Mouse (Mus musculus): ENCODE measurements around the gene Ubl4b.

DNA sequence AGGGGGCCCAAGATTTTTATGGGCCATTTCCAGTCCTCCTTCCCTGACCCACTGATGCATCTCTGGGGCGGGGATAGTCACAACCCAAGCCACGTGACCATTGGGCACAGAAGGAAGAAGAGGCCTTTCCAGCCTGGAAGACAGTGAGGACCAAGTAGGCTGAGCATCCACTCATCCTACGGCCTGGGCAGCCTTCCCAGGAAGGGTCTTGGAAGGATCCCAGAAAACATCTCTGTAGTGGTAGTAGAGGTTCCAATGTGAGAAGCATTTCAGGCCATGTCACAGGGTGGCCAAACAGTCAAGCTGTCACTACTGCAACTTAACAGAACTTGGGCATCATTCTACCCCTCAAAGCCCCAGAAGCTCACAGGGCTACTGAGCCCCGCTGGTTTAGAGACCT lies 7.7 kb upstream of the Ubl4b start:
- TF ChIP-seq CTCF (IDR thresholded peaks at IDR 0.05; ENCODE audit: low read depth, low read length) (no peak), POLR2A (IDR thresholded peaks at IDR 0.05; ENCODE audit: borderline replicate concordance, low read depth, low read length) (no peak)
